Comparison of ENCODE assay signal across 9 mouse cellular contexts in genomic region chr6:100335506-100336144, GRCm38 (mm10). TPM values are rescaled to one million over a fixed set of nuclear protein-coding genes. Genes with fewer than 3 reads are reported as not detected.
DNase-seq lines count a peak whose midpoint lies in the region; ATAC-seq lines count a peak whose summit lies in the region.
"Had no signal": no experiment of that assay in that cellular context is flagged by ENCODE, and none has a peak within 500 bp of the region (broad histone marks: within the 10 kb centered on the region; RNA-seq: fewer than 3 reads in every experiment).

No protein-coding gene starts in this region.

- H3K27me3 ChIP-seq in hindbrain, embryonic 12.5 days: peaks cover 26% of the 10 kb centered on the region

- peak overlapping the region; percentile 70 for H3K27ac ChIP-seq in hindbrain, embryonic 12.5 days

- H3K9me3 ChIP-seq in hindbrain, embryonic 12.5 days (replicated peaks): no peaks in the 10 kb centered on the region

- DNase-seq in lung, adult 18-20 months: peak; percentile 44 to 68
- DNase-seq in lung, postnatal 10 days: no peak
- peak; percentile 60 for DNase-seq in lung, postnatal 36 days
- DNase-seq in urinary bladder, postnatal 10 days (ENCODE audit: low spot score): no peak
- no peak for DNase-seq in T-cell, adult 2 months (ENCODE audit: low spot score)
- no peak for DNase-seq in frontal cortex, postnatal 10 days (ENCODE audit: low spot score in 2 of 2)

- ATAC-seq in hindbrain, embryonic 12.5 days (ENCODE audit: low FRiP score): peak; percentile 50
- no peak for ATAC-seq in cerebellum, adult (ENCODE audit: insufficient number of reproducible peaks, low FRiP score, low TSS enrichment)

- peak overlapping the region; percentile 27; the same call in 1 of the 2 replicates for H3K9ac ChIP-seq in hindbrain, embryonic 12.5 days

- peak overlapping the region; percentile 44 for H3K4me2 ChIP-seq in hindbrain, embryonic 12.5 days (replicated peaks)

- WGBS in hindbrain, embryonic 12.5 days: 1% methylated on average over 18 of the region's 18 CpGs

- peaks cover 25% of the 10 kb centered on the region for H3K4me1 ChIP-seq in hindbrain, embryonic 12.5 days

- 0 out of 2 replicates have a peak overlapping the region, but pooled peaks have one; percentile 12 for H3K4me3 ChIP-seq in hindbrain, embryonic 12.5 days
- H3K4me3 ChIP-seq: myocyte had no signal

- H3K36me3 ChIP-seq in hindbrain, embryonic 12.5 days: no peaks in the 10 kb centered on the region

RNA-seq across cellular contexts. Expression of gene Rybp, which starts 48.3 kb away (rescaled TPM):
- 18.4 and 21.0 TPM in 2 replicates for polyA plus RNA-seq in hindbrain, embryonic 12.5 days (2016; fragmentation: Nextera tagmentation; extraction: Ambion mirVana)

Comparison
In these comparisons a context has a peak if more than half of its experiments do, and no peak if none do; other contexts are left out.
1. DNase-seq: peak in lung, adult 18-20 months (2 of 2) and lung, postnatal 36 days (single experiment); none in lung, postnatal 10 days (single experiment), urinary bladder, postnatal 10 days (single experiment), T-cell, adult 2 months (single experiment) and frontal cortex, postnatal 10 days (0 of 2).